Mouse (Mus musculus): ENCODE measurements at regions not wholly inside any gene's neighbourhood (a gene's known extent, or its start where the extent isn't known, plus 50 kb on each side); places are given as distances from the start of the nearest gene placed in this dataset.

- Histone ChIP-seq H3K9me3 (ENCODE audit: control insufficient read depth, low read length) (no peaks in the 10 kb centered on the region), H3K4me2 (ENCODE audit: low read depth, low read length) (no peak overlapping the region), H3K36me3 (ENCODE audit: control insufficient read depth, insufficient read depth, low read length) (no peaks in the 10 kb centered on the region), H3K27me3 (ENCODE audit: control insufficient read depth, insufficient read depth, low read depth, low read length) (no peaks in the 10 kb centered on the region), H3K4me1 (replicated peaks; ENCODE audit: control insufficient read depth, insufficient read depth, low read length) (no peaks in the 10 kb centered on the region), H3K4me3 (ENCODE audit: low read length) (no peak overlapping the region), H3K9ac (ENCODE audit: low read length) (no peak overlapping the region), H3K27ac (ENCODE audit: low read length) (no peak overlapping the region)
- no peak for ATAC-seq (ENCODE audit: low read depth)
- 70% methylated on average over 3 of the region's 3 CpGs for WGBS
Observed at GRCm38 (mm10) chrX:19148251-19148650, 332.9 kb downstream of the Tex13c3 start.

DNA sequence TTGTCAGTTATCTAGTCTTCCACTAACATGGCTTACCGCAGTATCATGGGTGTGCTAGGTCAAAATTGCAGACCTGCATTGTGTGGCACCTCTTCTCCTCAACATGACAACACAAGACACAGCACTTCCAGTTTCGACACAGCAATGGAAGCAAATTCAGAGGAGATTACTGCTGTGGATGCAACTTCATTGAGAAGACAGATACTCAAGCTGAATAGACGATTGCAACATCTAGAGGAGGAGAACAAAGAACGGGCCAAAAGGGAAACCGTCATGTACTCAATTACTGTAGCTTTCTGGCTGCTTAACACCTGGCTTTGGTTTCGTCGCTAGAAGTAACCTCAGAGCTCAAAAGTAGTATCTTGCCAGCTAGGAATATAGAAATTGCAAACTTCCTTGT, 368.4 kb downstream of the Tex13c3 start:
- 73% methylated on average over 7 of the region's 7 CpGs for WGBS
- Histone ChIP-seq H3K9ac (ENCODE audit: low read length) (no peak overlapping the region), H3K9me3 (ENCODE audit: control insufficient read depth, low read length) (no peaks in the 10 kb centered on the region), H3K4me3 (ENCODE audit: low read length) (no peak overlapping the region), H3K4me2 (ENCODE audit: low read depth, low read length) (no peak overlapping the region), H3K27me3 (ENCODE audit: control insufficient read depth, insufficient read depth, low read depth, low read length) (no peaks in the 10 kb centered on the region), H3K4me1 (replicated peaks; ENCODE audit: control insufficient read depth, insufficient read depth, low read length) (no peaks in the 10 kb centered on the region), H3K36me3 (ENCODE audit: control insufficient read depth, insufficient read depth, low read length) (no peaks in the 10 kb centered on the region), H3K27ac (ENCODE audit: low read length) (no peak overlapping the region)
- no peak for ATAC-seq (ENCODE audit: low read depth)

GRCm38 (mm10) chrX:19102911-19103310, 378.2 kb downstream of the Tex13c3 start:
- Histone ChIP-seq H3K27ac (ENCODE audit: low read length) (no peak overlapping the region), H3K4me3 (ENCODE audit: low read length) (no peak overlapping the region)
- 61% methylated on average over 2 of the region's 2 CpGs for WGBS

GRCm38 (mm10) chrX:19095960-19096359, 385.2 kb downstream of the Tex13c3 start:
- no peaks in the 10 kb centered on the region for H3K9me3 ChIP-seq (ENCODE audit: control insufficient read depth, low read length)
- H3K36me3 ChIP-seq (ENCODE audit: control insufficient read depth, insufficient read depth, low read length), result no peaks in the 10 kb centered on the region
- peak; percentile 74; the same call in 1 of the 2 replicates for ATAC-seq (ENCODE audit: low read depth)

More at GRCm38 (mm10) chrX:19102911-19103310, 378.2 kb downstream of the Tex13c3 start:
- Histone ChIP-seq H3K4me2 (ENCODE audit: low read depth, low read length) (no peak overlapping the region), H3K4me1 (replicated peaks; ENCODE audit: control insufficient read depth, insufficient read depth, low read length) (no peaks in the 10 kb centered on the region), H3K9ac (ENCODE audit: low read length) (no peak overlapping the region), H3K27me3 (ENCODE audit: control insufficient read depth, insufficient read depth, low read depth, low read length) (no peaks in the 10 kb centered on the region), H3K36me3 (ENCODE audit: control insufficient read depth, insufficient read depth, low read length) (no peaks in the 10 kb centered on the region), H3K9me3 (ENCODE audit: control insufficient read depth, low read length) (no peaks in the 10 kb centered on the region)
- no peak for ATAC-seq (ENCODE audit: low read depth)

GRCm38 (mm10) chrX:19084435-19084834, 396.7 kb downstream of the Tex13c3 start:
- WGBS, result 91% methylated on average over 1 of the region's 1 CpGs
- Histone ChIP-seq H3K9me3 (ENCODE audit: control insufficient read depth, low read length) (no peaks in the 10 kb centered on the region), H3K4me3 (ENCODE audit: low read length) (no peak overlapping the region), H3K27ac (ENCODE audit: low read length) (no peak overlapping the region), H3K4me2 (ENCODE audit: low read depth, low read length) (no peak overlapping the region), H3K27me3 (ENCODE audit: control insufficient read depth, insufficient read depth, low read depth, low read length) (no peaks in the 10 kb centered on the region), H3K4me1 (replicated peaks; ENCODE audit: control insufficient read depth, insufficient read depth, low read length) (no peaks in the 10 kb centered on the region), H3K9ac (ENCODE audit: low read length) (no peak overlapping the region), H3K36me3 (ENCODE audit: control insufficient read depth, insufficient read depth, low read length) (no peaks in the 10 kb centered on the region)
- no peak for ATAC-seq (ENCODE audit: low read depth)

More at GRCm38 (mm10) chrX:19095960-19096359, 385.2 kb downstream of the Tex13c3 start:
- H3K4me3 ChIP-seq (ENCODE audit: low read length), result no peak overlapping the region
- no peak overlapping the region for H3K9ac ChIP-seq (ENCODE audit: low read length)
- no peak overlapping the region for H3K27ac ChIP-seq (ENCODE audit: low read length)
- H3K27me3 ChIP-seq (ENCODE audit: control insufficient read depth, insufficient read depth, low read depth, low read length), result no peaks in the 10 kb centered on the region
- H3K4me2 ChIP-seq (ENCODE audit: low read depth, low read length), result no peak overlapping the region
- H3K4me1 ChIP-seq (replicated peaks; ENCODE audit: control insufficient read depth, insufficient read depth, low read length), result no peaks in the 10 kb centered on the region

- ATAC-seq (ENCODE audit: low read depth), result no peak
- WGBS, result 61% methylated on average over 2 of the region's 2 CpGs
- Histone ChIP-seq H3K27ac (ENCODE audit: low read length) (no peak overlapping the region), H3K4me3 (ENCODE audit: low read length) (no peak overlapping the region), H3K4me1 (replicated peaks; ENCODE audit: control insufficient read depth, insufficient read depth, low read length) (no peaks in the 10 kb centered on the region), H3K27me3 (ENCODE audit: control insufficient read depth, insufficient read depth, low read depth, low read length) (no peaks in the 10 kb centered on the region), H3K4me2 (ENCODE audit: low read depth, low read length) (no peak overlapping the region), H3K9ac (ENCODE audit: low read length) (no peak overlapping the region), H3K9me3 (ENCODE audit: control insufficient read depth, low read length) (no peaks in the 10 kb centered on the region), H3K36me3 (ENCODE audit: control insufficient read depth, insufficient read depth, low read length) (no peaks in the 10 kb centered on the region)
Observed at GRCm38 (mm10) chrX:19080021-19080420, 401.1 kb downstream of the Tex13c3 start.

MicroRNA genes in the stretch of these regions (microRNA counts, 519-probe panel; counts per million panel counts)
- microRNA mmu-miR-221 (3,020 counts per million, percentile 57 among the panel's probes with 10 or more counts), microRNA mmu-miR-222 (1,274 counts per million, percentile 14 among the panel's probes with 10 or more counts)

Small RNAs in the stretch of these regions (microRNA-seq; reads per million reads assigned to microRNA genes)
- gene Mir221 (360 reads per million, percentile 65 among the genes with 10 or more reads in this experiment), gene Mir222 (202 reads per million, percentile 57 among the genes with 10 or more reads in this experiment)

All from lung, embryonic 16.5 days (tissue).